Mouse (Mus musculus) layer of hippocampus, postnatal 25 days (tissue): Measurements from ENCODE around the gene Crmp1. TPM values are rescaled to one million over a fixed set of nuclear protein-coding genes. Genes with fewer than 3 reads are reported as not detected.

Source experiments
- DNase-seq, 2 experiments: peaks; one replicate each; pipeline ENCODE4 v3.0.0; 2022; ENCODE audit warnings: mixed read lengths in 2 of 2, low spot score in 1 of 2; ENCODE audit errors: extremely low spot score in 1 of 2
- total RNA-seq, 2 experiments: library from RNA; stranded (reverse); gene quantifications; 2 replicates each; pipeline ENCODE4 v1.2.3; 2021

Crmp1 gene
- total RNA-seq, 2 experiments from 2014 or later = 252 to 276 TPM

DNA sequence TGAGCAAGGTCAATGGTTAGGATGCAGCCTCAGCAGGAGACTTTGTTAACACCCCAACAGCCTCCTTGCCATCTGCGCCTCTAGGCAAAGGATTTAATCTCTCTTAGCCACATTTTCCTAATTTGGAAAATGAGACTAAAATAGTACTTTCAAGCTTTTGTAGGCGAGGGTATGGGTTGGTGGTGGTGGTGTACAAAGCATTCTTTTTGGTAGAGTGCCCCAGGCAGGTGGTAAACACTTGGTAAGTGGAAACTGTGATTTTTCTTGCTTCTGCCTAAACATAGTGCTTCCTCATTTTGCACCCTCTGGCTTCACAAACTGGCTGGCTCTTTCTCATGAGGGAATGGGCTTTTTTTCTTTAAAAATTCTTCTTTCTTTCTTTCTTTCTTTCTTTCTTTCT lies 3.1 kb upstream of the Crmp1 start:
- DNase-seq = no peak

DNA sequence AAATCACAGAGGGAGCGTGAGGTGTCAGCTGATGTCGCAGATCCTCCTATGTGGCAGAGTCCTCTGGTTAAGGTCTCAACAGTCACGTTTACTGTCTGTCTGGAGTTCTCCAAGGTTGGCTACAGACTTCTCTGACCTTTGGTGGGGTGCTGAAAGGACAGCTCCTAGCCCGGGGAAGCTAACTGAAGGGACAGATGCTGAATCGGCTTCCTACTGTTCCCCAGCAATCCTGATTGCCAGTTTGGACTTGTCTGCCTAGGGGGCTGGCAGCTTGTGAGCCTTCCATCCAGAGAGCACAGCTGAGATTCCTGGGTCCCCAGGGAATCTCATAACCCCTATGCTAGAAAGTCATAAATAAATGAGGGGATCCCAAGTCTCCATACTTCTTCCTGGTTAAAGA lies 1.2 kb upstream of the Crmp1 start:
- DNase-seq = no peak

DNA sequence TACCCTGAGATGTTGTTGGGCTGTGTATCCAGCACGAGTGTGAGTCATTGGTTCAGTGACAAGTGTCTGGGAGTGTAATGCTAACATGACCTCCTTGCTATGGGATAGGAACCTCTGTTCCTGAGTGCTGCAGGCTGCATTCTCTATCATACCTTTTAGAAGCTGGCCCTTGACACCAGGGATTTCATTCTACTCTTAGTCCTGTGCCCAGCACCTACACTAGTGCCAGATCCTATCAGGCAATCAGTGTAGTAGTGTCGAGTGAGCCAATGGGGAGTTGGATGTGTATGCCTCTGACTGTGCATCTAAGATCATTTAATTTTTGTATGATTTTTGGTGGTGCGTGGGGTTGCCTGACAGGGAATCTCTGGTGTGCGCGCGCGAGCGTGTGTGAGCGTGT lies 516 bp upstream of the Crmp1 start:
- no peak for DNase-seq

DNA sequence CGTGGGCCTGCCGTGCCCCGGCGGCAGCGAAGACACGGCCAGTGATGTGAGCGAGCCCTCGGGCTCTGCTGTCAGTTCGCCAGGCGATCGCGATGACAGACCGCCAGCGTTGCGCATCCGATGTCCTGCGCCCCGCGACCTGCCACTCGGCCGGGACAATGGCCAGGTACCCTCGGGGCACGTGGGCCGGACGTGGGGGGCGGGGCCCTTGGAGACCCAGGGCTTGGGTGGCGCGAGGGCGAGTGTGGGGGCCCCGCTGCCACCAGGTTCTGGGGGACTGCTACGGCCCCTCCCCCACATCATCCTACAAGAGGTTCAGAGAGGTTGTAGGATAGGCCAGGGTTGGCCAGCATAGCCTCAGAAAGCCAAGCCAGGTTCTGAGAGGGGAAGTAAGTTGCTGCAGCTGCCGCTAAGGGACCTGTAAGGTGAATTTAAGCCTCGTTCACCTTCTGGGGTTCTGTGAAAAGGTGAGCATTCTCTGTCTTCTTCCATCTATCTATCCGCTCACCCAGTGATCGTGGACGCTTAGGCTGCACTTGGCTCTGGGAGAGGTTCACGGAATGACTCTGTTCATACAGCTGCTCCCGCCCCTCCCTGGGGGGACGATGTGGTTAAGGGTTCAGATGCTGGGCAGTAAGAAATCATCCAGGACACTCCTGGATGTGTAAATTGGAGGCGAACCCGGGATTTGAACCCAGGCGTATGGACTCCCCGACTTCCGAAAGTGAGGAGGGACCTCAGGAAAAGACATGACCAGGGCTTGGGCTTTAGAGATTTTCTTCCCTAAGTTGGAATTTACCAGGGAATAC lies 824 bp downstream of the Crmp1 start:
- DNase-seq = no peak

DNA sequence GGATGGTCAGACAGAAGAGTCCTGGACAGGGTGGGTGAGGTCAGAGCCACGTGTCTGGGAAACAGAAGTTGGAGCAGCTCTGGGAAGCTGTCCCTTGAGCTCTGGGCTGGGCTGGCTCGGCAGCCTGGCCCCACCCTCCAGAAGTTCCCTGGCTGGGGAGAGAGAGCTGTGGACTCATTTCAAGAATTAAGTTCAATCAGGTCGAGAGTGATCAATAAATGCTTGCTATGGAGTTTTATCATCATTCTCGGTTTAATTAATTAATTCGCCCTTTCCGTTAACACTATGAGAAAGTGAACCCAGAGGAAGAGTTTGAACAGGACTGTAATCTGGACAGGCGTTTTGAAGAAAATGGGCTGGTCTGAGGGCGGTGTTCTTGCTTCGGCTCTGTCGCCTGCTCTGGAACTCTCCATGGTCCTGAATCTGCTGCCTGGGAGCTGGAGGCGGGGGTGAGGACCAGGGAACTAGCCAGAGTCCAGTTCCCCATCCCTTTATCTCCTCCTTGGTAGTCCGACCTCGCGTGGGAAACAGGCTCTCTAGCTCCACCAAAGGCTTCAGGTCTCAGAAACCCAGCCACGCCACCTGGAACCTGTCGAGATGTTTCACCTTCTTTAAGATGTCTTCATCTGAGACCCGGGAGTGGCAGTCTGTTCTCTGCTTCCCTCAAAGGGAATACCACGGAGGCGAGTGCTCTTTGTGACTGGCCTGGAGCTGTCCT lies 1.6 kb downstream of the Crmp1 start:
- peak in 1 of 2 experiments; percentile 60 for DNase-seq

DNA sequence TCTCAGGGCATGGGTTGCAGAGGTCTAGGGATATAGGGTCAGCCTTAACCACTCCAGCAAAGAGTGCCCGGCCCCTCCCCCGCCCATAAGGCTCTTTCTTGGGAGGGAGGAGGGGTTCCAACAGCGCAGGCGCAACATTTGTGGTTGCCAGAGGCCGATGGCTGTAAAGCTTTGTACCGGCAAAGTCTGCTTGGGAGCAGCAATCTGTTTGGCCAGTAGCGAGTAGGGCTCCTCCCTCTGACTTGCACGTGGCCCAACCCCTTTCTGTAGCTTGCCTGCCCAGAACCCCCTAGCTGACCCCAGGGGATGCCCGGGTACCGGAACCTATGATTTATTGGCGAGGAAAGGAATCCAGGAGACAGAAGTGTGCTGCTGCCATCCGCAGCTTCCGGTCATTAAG lies 2.4 kb downstream of the Crmp1 start:
- peak; percentile 47 to 62 for DNase-seq

DNA sequence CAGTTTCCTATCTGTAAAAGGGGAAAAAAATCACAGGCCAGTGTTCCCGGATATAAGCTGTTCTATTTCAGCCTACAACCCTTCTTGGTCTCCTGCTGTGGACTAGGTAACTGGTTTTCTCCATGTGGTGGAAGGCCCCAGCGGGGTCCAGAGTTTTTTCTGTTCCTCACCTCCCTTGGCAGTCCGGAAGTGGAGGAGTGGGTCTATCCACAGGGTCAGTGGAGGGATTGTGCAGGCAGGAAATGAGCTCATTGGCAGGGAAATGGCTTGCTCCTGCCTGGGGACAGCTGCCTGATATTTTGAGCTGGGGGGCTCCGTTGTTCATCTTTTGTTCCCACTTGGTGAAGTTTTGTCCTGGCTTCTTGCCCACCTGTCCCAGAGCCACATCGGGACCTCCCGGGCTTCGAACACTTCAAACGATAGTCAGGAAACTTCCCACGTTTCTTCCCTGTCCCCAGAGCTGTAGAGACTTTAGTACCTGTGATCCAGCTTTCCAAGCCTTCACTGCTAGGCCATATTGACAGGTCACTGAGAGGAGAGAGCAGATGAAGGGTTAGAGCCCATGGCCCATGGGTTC lies 3.0 kb downstream of the Crmp1 start:
- no peak for DNase-seq

DNA sequence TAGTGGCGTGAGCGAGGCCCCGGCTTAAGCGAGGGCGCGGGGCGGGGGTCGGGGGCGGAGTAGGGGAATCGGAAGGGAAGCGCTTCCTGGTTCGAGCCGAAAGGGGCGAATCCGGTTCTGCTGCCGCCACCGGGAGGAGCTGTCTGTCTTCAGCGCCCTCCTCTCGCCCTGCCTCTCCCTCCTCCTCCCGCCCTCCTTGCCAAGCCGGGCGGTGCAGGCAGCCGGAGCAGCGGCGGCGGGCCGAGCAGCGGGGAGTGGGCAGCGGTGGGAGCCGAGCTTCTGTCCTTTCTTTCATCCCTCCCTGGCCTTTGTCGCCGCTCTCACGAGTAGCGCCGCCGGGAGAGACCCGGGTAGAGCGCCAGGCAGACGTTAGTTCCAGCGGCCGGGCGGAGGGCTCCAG lies 3.9 kb downstream of the Crmp1 start:
- DNase-seq = peak; percentile 60 to 66

DNA sequence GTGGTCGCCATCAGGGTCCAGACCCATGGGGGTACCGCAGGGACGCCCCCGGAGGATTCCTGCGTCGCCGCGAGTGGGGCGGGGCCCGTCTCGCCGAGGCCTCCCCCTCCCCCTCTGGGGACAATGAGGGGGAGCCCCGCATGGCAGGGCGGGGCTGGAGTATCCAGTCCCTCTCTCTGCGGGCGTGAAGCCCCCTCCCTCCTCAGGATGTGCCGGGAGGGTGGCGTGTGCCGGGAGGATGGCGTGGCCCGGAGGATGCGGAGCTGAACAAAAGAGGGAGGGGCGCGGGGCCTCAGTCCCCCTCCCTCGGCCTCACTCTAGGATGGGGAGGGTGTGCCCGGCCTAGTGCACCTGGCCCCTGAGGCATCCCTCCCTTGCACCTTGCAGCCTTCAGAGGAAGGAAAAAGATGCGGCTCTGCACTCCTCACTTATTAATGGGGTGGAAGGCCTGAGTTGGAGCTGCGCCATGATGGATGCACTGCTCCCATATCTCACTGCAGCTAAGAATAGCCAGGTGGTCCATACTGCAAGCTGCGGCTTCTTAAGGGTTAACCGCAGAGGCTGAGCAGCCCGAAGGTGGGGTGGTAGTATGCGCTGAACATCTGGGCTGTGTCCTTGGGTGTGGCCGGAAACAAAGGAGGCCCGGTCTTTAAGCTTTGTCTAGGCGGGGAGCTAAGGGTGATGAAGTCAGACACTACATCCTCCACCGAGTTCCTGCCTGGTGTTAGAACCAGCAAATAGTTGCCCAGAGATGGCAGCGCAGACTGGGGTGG lies 4.6 kb downstream of the Crmp1 start:
- DNase-seq = no peak

DNA sequence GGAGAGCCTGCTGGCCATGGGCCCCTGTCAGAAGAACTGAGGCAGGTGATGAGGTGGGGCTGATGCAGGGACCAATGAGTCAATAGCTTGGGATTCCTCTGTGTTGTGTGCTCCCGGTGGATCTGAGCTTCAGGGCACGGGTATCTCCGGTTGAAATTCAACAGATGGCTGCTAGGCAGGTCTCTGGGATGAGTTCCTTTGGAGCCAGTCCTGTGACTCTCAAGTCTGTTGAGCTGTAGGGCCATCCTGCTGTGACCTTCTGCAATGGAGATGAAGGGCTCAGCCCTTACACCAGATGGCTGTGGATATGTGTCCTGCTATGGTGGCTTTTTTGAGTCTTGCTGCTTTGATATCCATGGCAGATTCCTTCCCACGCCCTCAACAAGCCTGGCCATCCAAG lies 5.7 kb downstream of the Crmp1 start:
- DNase-seq = no peak

DNA sequence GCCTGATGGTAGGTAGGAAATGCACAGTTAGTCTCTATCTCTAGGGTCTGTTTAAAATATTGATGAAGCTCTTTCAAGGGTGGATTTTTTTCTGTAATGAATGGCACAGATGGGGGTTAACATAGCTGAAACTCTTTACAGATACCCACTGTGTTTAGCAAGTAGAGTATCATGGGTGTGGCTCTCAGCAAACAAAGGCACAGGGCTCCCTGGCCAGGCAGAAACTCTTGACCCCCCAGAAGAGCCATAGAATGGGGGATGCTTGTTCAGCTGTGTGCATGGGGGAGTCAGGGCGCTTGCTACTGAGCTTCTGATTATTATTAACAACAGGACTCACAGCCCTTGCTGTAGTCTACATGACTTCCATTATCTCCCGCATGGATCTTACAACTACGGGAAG lies 7.1 kb downstream of the Crmp1 start:
- no peak for DNase-seq

DNA sequence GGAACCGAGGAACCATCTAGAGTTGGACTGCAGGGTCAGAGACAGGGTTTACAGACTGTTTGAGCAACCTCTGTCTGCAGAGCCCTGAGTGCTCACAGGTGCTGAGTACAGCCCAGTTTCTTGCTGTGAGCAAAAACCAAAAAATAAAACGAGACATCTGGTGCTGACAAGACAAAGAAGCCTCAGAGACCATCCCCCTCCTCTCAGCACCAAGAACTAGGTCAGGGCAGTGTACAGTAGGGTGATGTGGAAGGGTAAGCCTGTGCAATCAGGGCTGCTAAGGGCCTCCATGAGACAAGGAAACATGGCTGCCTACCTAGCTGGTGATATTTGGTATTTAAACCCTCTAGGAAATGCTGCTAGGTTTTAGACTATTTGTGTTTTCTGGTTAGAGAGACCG lies 9.9 kb downstream of the Crmp1 start:
- no peak for DNase-seq

DNA sequence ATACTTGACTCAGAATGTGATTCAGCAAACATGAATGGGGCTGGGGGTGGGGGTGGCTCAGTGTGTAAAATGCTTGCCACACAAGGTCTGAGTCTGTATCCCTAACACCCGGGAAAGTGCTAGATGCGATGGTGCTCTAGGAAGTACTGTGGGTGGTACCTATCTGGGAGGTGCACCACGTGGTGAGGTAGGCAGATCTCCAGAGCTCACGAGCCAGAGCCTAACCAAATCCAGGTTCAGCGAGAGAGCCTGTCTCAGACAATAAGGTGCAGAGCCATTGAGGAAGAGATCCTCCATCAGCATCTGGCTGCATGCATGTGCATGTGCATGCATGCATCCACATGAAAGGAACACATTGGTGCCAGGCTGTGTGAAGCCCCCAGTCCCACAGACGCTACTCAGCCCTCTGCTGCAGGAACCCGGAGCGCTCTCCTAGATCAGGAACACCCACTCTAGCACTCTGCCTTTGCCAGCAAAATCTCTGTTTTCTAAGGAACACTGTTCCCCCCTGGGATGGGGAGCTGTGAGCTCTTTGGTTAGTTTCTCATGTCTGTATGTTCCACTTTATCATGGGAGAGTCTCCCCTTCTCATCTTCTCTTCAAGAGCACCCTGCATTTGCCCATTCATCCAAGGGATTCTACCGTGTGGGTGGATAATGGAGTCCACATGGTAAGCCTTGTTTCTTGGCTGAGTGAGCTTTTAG lies 10.5 kb downstream of the Crmp1 start:
- DNase-seq = no peak

DNA sequence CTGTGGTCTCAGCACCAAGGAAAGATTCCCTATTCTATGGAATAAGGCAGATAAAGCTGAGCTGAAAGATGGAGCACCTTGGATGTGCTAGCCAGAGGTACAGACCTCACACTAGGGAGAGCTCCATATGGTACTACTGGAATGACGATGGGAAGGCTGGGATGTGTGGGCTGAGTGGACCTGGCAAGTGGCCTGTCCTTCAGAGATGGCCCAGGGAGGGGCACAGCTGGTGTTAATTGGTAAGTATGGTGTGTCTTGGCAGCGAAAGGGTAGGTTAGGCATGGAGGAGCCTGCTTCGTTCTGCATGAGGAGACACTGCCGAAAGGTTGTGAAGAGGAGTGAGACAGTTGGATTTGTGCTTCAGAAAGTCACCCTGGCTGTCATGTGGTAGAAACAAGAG lies 12.8 kb downstream of the Crmp1 start:
- no peak for DNase-seq

DNA sequence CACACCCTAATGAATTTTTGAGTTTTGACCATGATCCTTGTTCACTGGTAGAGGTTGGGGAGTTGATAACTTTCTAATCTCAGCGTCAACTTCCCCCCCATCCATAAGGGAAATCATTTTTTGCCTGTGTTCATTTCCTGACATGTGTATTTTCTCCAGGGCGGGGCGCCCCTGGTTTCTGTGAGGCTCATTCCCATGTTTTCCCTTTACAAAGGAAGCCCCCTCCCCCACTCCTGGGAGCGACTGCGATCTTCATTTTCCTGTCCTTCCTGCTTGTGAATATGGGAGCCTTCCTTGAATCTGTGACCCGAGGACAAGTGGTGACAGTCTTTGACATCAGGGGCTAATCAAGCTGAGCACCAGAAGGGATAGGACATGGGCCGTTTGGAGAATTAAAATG lies 15.1 kb downstream of the Crmp1 start:
- DNase-seq = no peak

DNA sequence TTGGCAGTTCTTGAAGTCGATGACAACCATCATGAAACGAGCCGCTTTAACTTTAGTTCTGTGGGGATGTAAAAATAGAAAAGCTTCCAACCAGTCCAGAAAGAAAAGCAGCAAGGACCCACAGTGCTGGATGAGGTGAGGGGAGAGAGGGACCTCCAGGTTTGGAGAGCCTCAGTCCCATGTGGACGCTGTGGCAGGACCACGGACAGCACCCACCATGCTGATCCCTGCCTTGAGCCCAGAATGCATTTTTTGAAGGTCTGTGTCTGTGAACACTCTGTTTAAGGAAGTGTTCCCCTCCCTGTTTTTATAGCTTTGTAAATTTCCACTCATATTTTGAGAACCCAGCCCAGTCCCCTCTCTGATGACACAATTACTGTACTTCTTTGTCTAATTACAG lies 15.5 kb downstream of the Crmp1 start:
- DNase-seq = no peak

DNA sequence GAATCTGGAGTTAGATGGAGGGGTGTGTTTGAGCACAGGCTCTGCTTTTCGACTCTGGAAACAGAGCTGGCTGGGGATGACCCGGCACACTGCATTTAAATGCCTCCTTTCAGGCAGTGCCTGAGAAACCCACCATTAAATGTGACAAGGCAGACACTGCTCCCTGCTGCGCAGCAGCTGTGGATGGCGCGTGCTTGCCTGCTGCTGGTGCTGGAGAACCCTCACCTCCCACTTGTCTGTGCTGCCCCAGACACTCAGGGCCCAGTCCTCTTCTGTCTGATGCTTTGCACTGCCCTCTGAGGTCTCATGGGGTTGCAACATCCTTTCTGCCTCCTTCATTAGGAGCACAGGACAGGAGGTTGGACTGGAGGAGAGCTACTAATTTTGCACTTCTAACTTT lies 20.0 kb downstream of the Crmp1 start:
- no peak for DNase-seq

DNA sequence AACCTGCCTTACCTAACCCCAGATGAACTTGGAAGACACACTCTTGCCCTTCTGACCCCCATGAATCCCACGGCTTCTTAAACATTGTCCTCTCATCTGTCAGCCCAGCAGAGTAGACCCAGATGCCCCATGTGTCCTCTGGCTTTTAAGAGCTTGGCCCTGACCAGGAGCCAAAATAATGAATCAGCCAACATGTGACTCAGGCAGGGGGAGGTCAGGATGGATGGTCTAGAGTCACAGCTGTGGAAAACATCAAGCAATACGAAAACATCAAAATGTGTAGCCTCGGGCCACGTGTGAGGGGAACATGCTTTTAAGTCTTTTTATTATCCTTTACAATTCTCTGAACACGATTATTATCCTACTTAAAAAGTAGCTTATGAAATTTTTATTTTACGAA lies 22.1 kb downstream of the Crmp1 start:
- no peak for DNase-seq

DNA sequence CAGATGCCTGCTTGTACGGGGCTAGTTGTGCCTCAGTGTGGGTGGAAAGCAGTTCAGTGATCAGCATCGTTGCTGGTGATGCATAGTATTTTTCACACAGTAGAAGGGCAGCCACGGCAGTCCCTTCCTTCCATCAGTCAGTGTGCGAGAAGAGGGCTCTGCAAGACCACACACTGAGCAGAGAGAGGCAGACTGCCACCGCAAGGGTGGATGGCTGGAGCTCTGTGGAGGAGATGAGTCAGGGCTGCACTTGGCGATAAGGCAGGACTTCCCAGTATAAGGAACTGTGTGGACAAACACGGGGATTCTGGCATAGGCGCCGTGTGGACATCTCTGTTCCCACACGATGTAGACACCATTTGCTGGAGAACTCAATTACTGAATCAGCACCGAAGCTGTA lies 39.3 kb downstream of the Crmp1 start:
- DNase-seq = no peak

DNA sequence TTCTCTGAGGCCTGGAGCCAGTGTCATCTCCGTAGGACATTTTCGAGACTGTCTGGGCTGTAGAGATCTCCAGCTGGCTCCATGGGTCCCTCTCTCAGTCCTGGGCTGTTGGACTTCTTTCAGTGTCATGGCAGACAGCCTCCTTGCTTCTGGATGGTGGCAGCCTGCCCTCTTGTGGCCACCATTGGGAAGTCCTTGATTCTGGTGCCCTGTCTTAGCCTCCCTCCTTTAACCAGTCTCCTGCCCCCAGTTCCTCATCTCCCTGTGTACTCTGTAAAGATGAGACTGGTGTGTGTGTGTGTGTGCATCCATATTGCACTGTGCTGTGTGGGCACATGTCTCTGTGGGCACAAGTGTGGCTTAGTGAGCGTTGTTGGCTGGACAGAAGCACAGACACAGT lies 46.6 kb downstream of the Crmp1 start:
- peak; percentile 32 to 62 for DNase-seq
